Mouse (Mus musculus) kidney, adult 18-20 months (tissue): ENCODE data around the gene Naa15.
"Not testable (repeated sequence)": the region's sequence is repeated elsewhere in the genome, so short reads cannot be mapped to it uniquely, and the experiment has no call there.

Experiments used
- DNase-seq: peaks from one replicate; pipeline ENCODE4 v3.0.0; 2021

The Naa15 gene

DNA sequence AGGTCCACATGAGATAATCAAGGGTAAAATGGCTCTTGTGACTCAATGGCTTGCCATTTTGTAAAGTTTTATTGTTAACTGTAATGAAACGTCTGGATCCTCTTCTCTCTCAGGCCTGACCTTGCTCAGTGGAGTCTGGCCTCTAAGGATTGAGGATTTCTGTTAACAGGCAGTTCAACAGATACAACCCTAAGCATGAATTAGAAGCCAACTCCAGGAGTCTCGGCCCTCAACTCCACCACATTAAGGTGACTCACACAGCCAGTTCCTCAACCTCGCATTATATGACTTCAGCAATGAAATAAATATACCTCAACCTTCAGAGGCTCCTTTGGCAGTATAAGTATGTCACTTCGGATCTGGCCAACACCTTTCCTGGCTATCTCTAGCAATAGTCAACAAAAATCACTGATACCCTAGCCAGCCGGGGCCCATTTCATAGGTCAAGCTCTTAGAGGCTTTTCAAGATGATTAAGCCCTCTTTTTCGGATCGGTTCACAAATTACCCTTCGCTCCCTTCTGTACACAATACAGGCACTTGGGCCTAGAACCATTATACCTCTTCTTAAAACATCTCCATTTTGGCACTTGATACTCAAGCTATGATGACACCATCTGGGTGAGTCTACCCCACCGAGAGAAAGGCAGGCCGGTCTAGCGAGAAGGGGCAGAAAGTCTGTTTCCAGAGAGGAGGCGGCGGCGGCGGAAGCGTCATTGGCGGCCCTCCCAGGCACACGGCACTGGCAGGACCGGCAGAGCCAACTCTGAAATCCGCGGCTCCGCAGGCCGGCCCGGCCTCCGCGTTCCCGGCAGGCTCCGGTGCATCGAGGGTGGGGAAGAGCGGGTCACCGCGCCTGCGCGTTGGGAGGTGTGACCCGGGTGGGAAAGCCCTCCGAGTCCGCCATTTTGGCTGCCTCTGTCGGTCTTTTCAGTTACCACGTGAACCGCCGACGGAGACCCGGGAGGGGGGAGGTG is at the start of gene Naa15:
Gene Naa15 (plus strand): TSS at position 51 of the 975 bp plus-strand sequence.
- peak; percentile 95 for DNase-seq

DNA sequence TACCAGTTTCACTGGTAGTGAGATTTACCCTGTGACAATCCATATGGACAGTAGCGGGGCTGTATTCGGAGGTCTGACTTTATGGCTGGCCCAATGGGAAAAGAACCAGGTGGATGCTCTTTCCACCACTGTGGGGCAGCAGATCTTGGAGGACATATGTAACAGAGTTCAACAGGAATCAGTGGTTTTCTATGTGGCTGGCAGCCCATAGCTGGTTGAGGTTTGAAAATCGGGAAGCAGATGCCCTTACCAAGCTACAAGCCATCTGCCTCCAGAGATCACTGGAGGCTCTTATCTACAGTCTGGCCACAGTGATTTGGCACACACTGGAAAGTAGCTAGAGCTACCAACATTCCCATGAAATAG is 49.4 kb upstream of the Naa15 start:
- DNase-seq: no peak

DNA sequence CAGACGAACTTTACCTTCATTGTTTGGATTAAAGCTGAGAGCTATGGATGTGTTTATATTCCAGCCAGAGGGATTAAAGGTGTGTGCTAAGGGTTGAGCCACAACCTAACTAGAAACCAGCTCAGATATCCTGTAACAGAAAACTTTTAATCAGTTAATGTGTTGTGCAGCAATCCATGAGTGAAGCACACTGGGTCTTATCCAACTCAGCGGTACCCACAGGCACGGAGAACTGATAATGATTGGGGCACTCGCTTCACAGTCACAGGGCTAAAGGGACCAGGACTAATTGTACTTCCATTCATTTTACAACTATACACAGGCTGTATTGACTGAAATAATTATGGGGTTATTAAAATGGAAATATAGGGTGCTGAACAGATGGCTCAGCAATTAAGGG is 48.0 kb upstream of the Naa15 start:
- DNase-seq: no peak

DNA sequence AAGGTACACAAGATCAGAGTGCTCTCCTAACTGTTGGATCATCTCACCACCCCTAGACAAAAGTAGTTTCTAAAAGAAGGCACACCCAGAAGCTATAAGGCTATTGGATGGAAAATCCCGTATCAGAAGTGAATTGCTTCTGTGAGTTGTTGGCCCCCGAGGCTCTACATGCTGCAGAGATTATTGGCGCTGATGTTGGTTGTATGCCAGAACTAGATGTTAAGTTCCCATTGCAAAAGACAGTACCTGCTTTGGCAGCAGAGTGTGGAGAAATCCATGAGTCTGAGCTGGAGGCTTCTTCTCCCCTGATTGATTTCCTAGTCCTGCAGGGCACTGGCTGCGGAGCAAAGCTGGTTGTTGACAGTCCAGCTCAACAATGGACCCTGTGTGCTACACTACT is 46.9 kb upstream of the Naa15 start:
- no peak for DNase-seq

DNA sequence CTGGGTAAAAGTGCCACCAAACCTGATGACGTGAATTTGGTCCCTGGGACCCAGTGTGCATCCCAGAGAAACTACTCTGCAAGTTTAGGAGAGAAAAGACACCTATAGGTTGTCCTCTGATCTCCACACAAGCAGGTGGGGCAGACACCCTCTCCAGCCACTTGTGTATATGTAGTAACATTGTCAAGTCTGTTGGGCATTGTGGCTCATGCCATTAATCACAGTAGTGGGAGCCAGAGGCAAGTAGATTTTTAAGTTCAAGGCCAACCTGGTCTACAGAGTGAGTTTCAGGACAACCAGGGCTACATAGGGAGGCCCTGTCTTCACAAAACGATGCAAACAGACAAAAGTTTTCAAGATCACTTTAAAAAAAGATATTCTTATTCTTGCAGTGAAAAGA is 43.1 kb upstream of the Naa15 start:
- no peak for DNase-seq

DNA sequence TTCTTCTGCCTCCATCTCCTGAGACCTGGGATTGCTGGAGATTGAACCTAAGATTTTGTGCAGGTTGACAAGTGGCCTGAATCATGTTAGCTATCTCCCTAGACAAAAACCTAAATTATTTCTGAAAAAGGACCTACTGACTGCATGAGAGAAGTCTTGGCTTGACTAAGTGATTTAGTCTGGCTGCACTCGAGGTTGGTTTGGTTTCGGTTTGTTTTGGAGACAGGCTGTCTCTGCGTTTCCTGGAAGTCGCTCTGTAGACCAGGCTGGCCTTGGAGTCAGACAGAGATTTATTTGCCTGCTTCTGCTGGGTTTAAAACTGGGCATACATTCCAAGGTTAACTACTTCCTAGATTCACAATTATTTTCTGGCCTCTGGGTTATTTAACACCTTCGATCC is 42.1 kb upstream of the Naa15 start:
- DNase-seq: no peak

DNA sequence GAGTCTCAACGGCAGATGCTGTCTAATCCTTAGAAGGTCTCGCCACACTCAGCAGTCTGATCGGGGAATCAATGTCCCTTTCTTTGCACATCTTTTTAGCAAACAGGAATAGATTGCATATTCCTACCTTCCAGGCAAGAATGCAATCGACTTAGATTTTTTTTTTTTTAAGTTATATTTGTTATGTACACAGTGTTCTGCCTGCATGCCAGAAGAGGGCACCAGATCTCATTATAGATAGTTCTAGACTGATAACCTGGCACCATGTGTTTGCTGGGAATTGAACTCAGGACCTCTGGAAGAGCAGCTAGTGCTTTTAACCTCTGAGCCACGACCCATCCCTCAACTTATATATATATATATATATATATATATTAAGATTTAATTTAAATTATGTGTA is 41.4 kb upstream of the Naa15 start:
- no peak for DNase-seq

DNA sequence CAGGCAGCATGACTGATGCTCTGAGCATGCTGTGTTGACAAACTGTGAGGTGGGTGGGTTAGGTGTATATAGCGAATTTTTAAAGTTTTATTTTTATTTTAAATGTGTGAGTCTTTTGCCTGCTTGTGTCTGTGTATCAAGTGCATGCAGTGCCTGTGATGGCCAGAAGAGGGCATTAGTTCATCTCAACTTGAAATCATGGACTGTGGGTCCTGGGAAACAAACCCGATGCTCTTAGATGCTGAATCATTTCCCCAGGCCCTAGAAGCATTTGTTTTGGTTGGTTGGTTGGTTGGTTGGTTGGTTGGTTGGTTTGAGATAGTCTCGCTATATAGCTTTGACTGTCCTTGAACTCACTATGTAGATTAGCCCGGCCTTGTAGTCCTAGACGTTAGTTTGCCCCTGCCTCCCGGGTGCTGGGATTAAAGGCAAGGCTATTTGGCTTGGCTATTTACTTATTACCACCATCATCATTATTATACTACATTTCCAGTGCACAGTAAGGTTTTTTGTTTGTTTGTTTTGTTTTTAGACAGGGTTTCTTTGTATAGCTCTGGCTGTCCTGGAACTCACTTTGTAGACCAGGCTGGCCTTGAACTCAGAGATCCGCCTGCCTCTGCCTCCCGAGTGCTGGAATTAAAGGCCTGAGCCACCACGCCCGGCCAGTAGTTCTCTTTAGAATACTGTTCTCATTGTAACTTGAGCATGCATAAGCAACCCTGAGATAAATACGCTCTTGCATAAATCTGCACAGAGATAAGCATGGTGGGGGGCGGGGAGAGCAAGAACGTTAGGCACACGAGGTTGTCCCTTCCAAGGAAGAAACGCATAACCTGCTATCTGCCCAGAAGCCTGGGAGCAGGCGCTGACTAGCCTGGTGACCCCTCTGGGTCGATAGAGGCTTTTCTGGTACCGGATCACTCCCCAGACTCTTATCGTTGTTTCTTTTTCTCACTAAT is 39.4 kb upstream of the Naa15 start:
- DNase-seq: peak; percentile 75

DNA sequence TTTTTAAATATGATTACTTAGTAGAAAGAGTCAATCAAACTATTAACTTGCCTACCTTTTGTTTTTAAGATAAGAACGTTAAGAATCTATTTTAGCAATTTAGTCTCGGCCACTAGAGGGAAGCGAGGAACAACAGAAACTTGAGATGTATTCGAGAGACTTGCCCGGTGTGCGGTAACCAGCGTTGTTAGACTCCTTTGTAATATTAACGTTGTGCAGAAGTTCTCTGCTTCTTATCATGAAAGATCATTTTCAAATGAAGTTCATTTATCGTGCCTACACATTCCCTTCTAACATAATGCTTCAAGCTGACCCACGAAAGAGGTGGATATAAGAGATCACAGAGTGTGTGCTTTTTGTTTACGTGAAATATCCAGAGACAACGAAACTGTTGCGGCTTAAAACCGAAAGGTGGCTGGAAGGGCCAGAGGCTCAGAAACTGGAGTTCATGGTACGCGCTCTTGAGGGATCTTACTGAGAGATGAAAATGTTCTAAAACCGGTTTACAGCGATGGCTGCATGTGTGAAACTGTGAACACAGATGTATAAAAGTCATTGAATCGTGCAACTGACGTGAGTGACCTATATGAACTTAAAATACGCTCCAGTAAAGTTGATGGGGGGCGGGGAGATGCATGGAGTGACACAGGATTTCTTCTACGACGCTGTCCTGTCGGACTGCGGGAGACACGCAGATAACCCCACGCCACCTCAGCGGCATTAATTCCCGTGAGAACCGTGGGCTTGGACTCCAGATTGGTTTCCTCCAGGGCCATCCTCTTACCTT is 36.9 kb upstream of the Naa15 start:
- no peak for DNase-seq

DNA sequence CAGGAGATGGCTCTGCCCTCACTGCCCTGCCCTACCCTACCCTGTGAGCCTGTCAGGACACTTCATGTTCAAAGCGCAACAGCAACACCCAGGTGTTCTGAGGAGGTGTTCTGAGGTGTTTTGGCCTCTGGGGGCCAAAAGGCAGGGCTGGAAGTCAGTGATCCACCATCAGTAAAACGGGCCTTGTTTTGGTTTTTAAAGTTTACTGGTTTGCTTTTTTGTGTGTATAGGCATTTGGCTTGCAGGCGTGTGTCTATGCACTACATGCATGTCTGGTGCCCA is 36.3 kb upstream of the Naa15 start:
- no peak for DNase-seq

DNA sequence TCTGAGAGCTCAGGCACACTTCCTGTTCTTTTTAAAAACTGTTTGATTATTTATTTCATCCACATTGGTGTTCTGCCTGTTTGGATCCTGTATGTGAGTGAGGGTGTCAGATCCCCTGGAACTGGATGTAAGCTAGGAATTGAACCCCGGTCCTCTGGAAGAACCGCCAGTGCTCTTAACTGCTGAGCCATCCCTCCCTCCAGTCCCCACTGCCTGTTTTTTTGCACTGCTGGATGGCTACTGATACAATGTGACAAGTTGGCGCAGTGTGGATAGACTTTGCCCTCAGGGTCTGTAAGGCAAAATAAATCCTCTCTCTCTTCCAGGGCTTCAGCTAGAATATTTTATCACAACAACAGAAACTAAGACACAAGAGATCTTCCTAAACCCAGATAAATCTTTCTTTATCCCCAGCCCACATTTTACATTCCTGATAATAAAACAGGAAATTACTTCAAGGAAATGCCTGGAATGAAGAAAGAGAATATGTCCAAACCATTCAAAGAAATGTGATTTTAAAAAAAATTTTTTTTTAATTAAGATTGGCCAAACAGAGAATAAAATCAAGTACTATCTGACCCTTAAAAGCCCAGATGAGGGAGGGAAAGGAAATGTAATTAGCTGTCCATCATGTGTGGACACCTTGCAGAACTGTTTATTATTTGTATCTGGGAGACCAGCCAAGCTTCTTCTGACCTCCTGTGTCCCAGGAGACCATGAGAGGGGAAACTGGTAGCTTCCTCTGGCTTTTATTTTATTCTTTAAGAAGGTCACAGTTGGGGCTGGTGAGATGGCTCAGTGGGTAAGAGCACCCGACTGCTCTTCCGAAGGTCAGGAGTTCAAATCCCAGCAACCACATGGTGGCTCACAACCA is 34.9 kb upstream of the Naa15 start:
- DNase-seq: no peak

DNA sequence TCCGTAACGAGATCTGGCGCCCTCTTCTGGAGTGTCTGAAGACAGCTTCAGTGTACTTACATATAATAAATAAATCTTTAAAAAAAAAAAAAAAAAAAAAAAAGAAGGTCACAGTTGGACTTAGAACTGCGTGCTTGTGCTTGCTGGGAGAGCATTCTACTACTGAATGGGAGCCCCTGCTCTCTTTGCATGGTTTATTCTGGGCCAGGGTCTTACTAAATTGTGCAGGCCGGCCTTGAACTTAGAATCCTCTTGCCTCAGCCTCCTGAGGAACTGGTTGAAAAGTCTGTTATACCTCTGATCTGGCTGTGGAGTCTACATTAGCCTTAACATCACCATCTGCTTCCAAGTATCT is 34.3 kb upstream of the Naa15 start:
- no peak for DNase-seq

DNA sequence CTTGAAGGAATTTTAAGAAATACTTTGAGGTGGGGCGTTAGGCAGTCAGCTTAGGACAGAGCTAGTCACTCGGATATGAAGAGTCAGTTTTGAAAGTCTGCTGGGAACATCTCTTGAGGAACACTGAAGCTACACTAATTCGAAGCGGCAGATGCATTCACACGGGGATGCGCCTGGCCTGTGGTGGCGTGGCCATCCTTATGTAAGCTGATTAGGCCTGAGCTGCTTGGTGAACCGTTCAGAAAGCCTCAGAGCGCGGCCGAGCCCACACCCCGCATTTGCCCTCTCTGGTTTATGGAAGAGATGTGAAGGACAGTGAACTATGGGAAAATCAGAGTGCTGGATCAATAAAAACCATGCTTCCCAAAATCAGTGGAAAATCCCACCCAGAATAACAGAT is 31.5 kb upstream of the Naa15 start:
- DNase-seq: no peak

DNA sequence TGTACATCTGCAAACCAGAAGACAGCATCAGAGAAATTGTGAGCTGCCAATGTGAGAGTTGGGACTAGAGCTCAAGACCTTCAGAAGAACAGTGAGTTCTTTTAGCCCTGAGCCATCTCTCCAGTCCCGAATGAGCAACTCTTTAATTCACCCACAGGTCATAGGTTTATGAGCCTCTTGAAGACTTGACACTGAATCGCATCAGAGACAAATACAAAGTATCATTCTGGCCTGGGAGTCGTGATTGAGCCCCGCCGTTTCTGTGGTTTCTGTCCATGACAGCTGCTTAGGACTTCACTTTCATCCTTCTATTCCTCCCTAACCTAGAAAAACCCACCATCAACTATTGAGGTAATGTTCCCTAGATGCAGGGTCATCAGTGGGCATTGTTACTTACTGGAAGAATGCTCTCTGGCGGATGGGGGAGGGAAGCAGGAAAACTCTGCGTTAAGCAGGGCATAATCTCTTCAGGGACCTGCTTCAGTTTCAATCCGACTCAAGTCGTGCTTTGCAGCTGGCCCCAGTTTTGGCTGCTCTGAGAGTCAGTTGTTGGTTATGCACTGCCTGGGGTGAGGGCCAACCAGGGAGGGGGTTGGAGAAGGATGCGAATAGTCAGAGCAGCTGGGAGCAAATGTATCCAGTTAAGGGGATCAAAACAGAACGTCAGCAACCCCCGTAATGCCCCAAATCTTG is 28.4 kb upstream of the Naa15 start:
- DNase-seq: no peak

DNA sequence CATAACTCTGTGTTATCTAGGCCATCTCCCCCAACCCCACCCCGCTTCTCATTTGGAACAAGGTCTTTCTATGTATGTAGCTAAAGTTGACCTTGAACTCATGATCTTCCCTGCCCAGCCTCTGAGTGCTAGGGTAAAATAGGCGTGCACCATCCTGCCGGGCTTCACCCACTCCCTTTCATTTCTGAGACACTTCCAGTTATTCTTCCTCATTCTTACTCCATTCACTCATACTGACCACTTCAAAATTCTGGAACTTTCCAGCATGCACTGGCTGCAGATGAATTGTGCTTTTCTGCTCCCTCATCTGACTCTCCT is 27.9 kb upstream of the Naa15 start:
- DNase-seq: no peak

DNA sequence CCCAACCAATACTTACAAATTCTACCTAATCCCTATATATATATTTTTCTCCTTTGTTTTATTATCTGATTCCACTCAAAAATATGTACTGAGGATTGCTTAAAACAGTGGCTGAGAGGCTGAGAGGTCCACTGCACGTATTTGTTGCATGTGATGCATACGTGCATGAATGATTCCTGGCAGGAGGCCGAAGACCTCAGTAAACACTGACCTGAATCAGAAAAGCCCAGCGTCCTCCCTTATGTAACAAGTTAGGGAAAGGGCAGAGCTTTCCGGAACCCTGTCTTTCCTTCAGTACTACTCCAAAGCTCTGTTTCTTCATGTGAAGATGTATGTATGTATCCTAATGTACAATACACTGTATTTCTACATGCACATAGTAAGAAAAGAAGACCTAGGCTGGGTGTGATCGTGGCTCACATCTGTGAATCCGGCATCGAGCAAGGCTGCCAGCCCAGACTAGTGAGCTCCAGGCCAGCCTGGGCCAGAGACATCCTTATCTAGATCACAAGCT is 27.0 kb upstream of the Naa15 start:
- DNase-seq: peak; percentile 35

DNA sequence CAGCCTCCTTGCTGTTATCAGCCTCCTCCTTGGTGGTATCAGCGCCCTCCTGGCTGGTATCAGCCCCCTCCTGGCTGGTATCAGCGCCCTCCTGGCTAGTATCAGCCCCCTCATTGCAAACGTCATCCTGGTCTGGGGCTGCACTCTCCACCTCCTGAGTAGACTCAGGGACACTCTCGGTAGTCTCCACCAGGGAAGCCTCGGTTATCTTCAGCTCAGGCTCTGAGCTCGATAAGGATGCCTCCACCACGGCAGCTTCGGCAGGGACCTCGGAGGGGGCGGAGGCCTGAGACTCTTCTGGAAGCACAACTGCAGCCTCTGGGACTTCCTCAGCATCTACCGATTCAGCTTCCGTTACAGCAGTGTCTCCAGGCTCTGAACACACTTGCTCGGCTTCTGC is 26.0 kb upstream of the Naa15 start:
- DNase-seq: no peak

DNA sequence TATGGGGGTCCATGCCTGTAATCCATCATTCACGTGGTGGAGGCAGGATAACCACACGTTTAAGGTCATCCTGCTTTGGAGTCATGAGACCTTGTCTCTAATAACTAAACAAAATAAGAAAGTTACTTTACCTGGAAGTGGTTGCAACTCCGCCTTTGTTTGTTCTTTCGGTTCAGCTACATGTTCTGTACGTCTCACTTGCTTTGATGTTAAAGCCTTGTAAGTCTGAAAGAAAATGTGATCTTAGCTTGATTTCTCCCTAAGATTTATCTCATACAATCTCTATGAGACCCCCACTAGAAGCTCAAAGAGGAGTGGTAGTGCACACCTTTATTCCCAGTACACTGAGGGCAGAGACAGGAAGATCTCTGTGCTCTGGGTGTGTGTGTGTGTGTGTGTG is 23.9 kb upstream of the Naa15 start:
- no peak for DNase-seq

DNA sequence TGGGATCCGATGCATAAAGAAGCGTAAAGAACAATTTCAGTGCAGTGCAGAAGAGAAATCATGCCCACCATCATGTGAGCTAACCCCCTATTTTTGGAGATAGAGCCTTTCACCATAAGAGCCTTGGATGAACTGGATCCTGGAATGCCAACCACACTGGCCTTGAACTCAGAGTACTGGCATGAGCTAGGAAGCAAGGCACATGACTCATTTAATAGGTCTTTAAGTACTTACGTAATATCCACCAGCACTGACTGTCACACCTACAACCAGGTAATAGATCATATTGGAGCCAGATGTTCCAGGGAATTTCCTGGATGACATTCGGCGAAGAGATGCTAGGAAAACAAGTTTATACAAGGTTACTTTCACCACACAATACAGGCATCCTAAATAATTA is 23.4 kb upstream of the Naa15 start:
- no peak for DNase-seq

DNA sequence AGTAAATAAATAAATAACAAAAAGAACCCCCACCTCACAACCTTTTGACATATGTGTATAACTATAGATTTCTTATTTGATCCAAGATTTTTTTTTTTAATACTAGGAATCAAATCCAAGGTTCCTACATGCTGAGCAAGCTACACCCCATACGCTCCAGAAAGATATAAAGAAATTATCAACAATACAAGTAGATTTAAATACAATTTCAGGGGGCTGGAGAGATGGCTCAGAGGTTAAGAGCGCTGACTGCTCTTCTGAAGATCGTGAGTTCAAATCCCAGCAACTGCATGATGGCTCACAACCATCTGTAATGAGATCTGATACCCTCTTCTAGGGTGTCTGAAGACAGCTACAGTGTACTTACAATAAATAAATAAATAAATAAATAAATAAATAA is 21.9 kb upstream of the Naa15 start:
- DNase-seq: not testable (repeated sequence)

DNA sequence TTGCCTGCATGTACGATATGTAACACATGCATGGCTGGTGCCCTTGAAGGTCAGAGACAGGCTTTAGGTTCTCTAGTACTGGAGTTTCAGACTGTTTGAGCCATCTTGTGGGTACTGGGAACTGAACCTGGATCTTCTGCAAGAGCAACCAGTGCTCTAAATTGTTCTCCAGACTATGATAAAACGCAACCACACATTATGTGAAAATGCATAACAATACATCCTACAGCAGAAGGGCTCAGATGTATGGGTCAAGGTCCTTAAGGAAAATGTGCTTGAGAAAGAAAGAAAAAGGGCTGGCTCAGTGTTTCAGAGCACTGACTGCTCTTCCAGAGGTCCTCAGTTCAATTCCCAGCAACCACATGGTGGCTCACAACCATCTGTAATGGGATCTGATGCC is 21.3 kb upstream of the Naa15 start:
- DNase-seq: no peak

DNA sequence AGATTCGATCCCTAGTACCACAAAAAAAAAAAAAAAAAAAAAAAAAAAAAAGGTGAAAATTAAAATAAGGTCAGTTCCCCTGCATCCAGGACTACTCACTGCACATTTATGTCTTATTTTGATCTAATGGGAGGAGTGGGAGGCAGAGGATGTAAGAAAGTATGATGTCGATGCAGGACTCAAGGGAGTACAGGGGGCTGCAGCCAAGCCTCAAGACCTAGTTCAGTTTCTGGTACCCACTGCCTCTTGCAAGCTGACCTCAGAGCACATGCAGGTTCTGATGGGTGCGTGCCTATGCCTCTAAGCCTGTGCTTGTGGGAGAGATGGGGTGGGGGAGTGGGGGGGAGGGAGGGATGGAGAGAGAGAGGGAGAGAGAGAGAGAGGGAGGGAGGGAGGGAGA is 20.1 kb upstream of the Naa15 start:
- DNase-seq: no peak
